Mouse (Mus musculus) spleen, adult 2 months (tissue): Measurements from ENCODE around the gene Commd9.

Experiments used
- CTCF ChIP-seq: fragments of 200-500 bp; IDR thresholded peaks from 2 replicates; pipeline ENCODE4 v1.5.1; 2011; ENCODE audit warnings: mild to moderate bottlenecking, inconsistent platforms; ENCODE audit not compliant: insufficient read depth, insufficient read length, insufficient replicate concordance; ENCODE audit errors: extremely low read depth
- POLR2A ChIP-seq: fragments of 200-500 bp; IDR thresholded peaks from 2 replicates; pipeline ENCODE4 v1.6.1; 2011; ENCODE audit warnings: low read depth, low read length, inconsistent platforms

DNA sequence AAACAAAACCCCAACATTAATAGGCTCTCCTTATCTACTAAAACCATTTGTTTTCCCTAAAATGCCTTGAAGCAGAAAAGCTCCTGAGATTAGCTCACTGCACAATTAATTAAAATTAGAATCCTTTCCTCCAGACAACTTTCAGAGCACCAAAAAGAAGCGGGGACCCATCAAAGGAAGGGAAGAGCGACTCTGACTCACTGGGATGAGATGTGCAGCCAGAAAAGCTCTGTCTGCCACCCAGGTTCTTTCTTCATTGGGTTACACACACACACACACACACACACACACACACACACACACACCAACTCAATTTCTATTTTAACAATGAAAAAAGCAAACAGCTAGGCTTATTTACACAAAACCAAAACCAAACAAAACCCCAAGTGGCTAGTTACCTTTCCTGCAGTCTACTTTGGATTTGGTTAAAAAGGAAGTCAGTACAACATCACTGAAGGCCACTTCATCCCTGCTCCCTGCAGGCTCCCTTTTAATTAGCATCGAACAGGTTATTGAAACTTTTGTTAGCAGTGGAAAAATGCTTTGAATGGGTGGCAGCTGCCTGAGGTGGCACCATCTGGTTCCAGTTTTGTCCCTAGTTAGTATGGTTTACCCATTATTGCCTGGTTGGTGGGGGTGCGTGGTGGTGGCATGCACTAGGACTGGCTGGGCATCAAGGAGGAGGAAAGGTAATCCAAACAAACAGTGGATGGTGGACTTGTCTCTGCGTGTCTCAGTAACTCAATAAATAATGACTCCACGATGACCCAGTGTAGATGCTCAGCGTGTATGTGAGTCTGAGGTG is 64.9 kb downstream of the Commd9 start:
- TF ChIP-seq CTCF = no peak
- TF ChIP-seq POLR2A = no peak
